Mouse (Mus musculus): ENCODE data around the gene Ppp1r26. TPM values are rescaled to one million over a fixed set of nuclear protein-coding genes. Genes with fewer than 3 reads are reported as not detected.

Gene Ppp1r26
- total and polyA plus RNA-seq, 3 experiments, result 3.1 to 5.0 (median 3.4) TPM

DNA sequence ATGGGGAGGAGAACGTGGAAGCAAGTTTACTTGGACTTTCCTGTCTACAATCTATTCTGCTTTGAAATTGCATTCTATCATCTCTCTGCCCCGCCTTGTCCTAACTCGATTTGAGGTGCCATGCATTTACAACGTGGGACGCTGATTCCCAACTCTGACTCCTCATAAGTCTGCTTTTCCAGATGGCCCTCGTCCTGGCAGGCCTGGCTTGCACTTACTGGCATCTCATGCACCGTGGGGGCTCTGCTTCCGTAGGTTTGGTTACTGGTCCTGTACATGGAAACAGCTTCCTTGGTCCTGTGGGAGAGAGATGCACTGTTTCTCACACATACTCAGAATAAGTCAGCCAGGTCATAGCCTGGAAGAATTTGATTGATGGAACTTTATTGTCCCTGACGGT, 18.3 kb downstream of the Ppp1r26 start:
- no peaks in the 10 kb centered on the region for H3K79me2 ChIP-seq (replicated peaks; ENCODE audit: control insufficient read depth, insufficient read depth, low read length)
- TF ChIP-seq POLR2A (IDR thresholded peaks at IDR 0.05; ENCODE audit: insufficient read depth, low read depth, low read length), result no peak
- TF ChIP-seq EP300 (IDR thresholded peaks at IDR 0.05; ENCODE audit: insufficient read depth, low read depth, low read length), result no peak
- TF ChIP-seq CTCF (IDR thresholded peaks at IDR 0.05), result no peak
- no peak overlapping the region for H3K27ac ChIP-seq
- no peak overlapping the region for H3K9ac ChIP-seq (ENCODE audit: low read depth, low read length)
- H3K4me1 ChIP-seq (ENCODE audit: control insufficient read depth, insufficient read depth, low read length), result peaks cover 5% of the 10 kb centered on the region
- no peaks in the 10 kb centered on the region for H3K27me3 ChIP-seq (ENCODE audit: control insufficient read depth, insufficient read depth, low read length)
- intact Hi-C loops (cut with DNase I), result no loop called here
- 81% methylated on average over 9 of the region's 9 CpGs for WGBS
- no peak overlapping the region for H3K4me3 ChIP-seq
- DNase-seq, result no peak
- no peaks in the 10 kb centered on the region for H3K36me3 ChIP-seq (ENCODE audit: control insufficient read depth, insufficient read depth, low read length)

DNA sequence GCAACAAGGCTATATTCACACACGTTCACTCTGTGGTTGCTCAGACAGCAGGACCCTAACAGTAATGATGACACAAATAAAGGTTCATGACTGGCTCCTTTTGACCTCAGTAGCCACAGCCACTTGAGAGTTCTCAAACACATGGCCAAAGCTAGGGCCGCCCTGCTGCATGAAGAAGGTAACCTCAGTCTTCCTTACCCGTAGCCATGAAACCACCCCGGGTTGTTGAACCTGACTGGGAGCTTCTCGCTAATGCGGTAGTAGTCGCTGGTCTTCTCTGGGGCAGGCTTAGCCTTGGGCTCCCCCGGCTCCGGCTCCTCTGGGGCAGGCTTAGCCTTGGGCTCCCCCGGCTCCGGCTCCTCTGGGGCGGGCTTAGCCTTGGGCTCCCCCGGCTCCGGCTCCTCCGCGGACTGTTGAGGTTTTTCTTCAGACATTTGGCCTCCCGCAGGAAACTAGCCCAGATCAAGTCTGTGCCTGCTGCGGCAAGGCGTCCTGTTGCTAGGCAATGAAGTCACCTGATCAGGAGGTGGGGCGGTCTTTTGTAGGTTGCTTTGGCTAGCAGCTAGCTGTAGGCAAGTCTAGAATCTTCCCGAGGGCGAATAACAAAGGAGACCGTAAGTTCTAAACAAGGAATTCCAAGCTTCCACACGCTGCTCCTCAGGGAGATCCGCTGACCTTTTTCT, 19.4 kb downstream of the Ppp1r26 start, which contains the start of gene 1700007K13Rik:
Gene 1700007K13Rik, minus strand, starts transcription at position 497 of the 683 bp plus-strand sequence.
- intact Hi-C loops (cut with DNase I), result no loop called here
- Histone ChIP-seq H3K4me3 (peak within 1 kb of the TSS; percentile 20; the same call in 1 of the 2 replicates), H3K36me3 (ENCODE audit: control insufficient read depth, insufficient read depth, low read length) (no peaks in the 10 kb centered on the region), H3K4me1 (ENCODE audit: control insufficient read depth, insufficient read depth, low read length) (peaks cover 5% of the 10 kb centered on the region), H3K27me3 (ENCODE audit: control insufficient read depth, insufficient read depth, low read length) (no peaks in the 10 kb centered on the region), H3K27ac (no peak within 1 kb of the TSS), H3K79me2 (replicated peaks; ENCODE audit: control insufficient read depth, insufficient read depth, low read length) (no peaks in the 10 kb centered on the region), H3K9ac (ENCODE audit: low read depth, low read length) (no peak within 1 kb of the TSS)
- no peak for TF ChIP-seq EP300 (IDR thresholded peaks at IDR 0.05; ENCODE audit: insufficient read depth, low read depth, low read length)
- TF ChIP-seq CTCF (IDR thresholded peaks at IDR 0.05), result no peak
- TF ChIP-seq POLR2A (IDR thresholded peaks at IDR 0.05; ENCODE audit: insufficient read depth, low read depth, low read length), result no peak
- peak; percentile 59 to 69 for DNase-seq
- 7% methylated on average over 25 of the region's 25 CpGs for WGBS

GRCm38 (mm10) chr2:28467860-28468485, 21.4 kb downstream of the Ppp1r26 start, which contains the start of gene Mrps2:
Mrps2 (plus strand) TSS chr2:28468066.
- peak; percentile 88 to 90 for DNase-seq
- intact Hi-C loops (cut with DNase I), result no loop called here
- Histone ChIP-seq H3K27me3 (ENCODE audit: control insufficient read depth, insufficient read depth, low read length) (no peaks in the 10 kb centered on the region), H3K4me1 (ENCODE audit: control insufficient read depth, insufficient read depth, low read length) (peaks cover 5% of the 10 kb centered on the region), H3K9ac (ENCODE audit: low read depth, low read length) (peak within 1 kb of the TSS; percentile 92), H3K36me3 (ENCODE audit: control insufficient read depth, insufficient read depth, low read length) (no peaks in the 10 kb centered on the region), H3K79me2 (replicated peaks; ENCODE audit: control insufficient read depth, insufficient read depth, low read length) (no peaks in the 10 kb centered on the region), H3K27ac (peak within 1 kb of the TSS; percentile 80), H3K4me3 (peak within 1 kb of the TSS; percentile 71)
- under 1% methylated on average over 52 of the region's 52 CpGs for WGBS
- 0 out of 2 replicates have a peak, but pooled peaks have one; percentile 52 for TF ChIP-seq EP300 (IDR thresholded peaks at IDR 0.05; ENCODE audit: insufficient read depth, low read depth, low read length)
- TF ChIP-seq POLR2A (IDR thresholded peaks at IDR 0.05; ENCODE audit: insufficient read depth, low read depth, low read length), result peak; percentile 64
- TF ChIP-seq CTCF (IDR thresholded peaks at IDR 0.05), result 0 out of 2 replicates have a peak, but pooled peaks have one; percentile 98

DNA sequence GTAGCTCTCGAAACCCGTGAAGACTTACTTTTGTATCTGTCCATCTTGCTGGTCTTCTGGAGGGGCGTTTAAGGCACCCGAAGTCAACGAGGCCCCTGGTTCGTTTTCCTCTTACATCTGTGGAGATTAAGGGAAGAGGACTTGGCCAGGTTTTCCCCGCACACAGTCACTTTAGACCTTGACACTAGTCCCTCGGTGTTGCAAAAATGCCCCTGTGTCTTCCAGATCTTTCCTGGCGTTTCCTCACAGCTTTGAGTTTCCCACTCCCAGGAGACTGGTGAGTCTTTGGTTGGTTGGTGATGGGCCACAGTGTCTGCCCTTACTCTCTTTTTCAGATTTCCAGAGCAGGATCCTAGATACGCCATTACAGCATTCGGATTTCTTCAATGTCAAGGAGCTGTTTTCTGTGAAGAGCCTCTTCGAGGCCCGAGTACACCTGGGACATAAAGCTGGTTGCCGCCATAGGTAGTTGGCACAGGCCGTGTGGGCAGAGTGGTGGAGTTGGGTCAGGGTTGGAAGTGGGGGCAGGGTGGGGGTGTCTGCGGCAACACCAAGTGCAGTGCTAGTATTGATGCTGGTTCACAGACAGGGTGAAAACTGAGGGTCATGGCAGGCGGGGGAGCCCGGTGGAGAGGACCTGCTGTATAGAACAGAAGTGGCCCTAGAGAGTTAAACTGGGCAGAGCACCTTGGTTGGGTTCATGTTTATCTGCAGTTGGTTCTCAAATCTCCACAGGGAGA, 22.1 kb downstream of the Ppp1r26 start:
- H3K27ac ChIP-seq, result peak overlapping the region; percentile 80
- 54% methylated on average over 18 of the region's 18 CpGs for WGBS
- intact Hi-C loops (cut with DNase I), result no loop called here

DNA sequence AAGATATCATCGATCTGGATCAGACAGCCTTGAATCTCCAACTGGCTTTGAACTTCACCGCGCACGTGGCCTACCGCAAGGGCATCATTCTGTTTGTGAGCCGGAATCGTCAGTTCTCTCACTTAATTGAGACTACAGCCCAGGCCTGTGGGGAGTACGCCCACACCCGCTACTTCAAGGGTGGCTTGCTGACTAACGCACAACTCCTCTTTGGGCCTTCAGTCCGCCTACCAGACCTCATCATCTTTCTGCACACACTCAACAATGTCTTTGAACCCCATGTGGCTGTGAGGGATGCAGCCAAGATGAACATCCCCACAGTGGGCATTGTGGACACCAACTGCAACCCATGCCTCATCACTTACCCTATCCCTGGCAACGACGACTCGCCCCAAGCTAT, 22.9 kb downstream of the Ppp1r26 start:
- no peak overlapping the region for H3K4me3 ChIP-seq

More for the DNA sequence above, 22.1 kb downstream of the Ppp1r26 start:
- H3K9ac ChIP-seq (ENCODE audit: low read depth, low read length), result peak overlapping the region; percentile 92
- no peaks in the 10 kb centered on the region for H3K27me3 ChIP-seq (ENCODE audit: control insufficient read depth, insufficient read depth, low read length)
- H3K4me1 ChIP-seq (ENCODE audit: control insufficient read depth, insufficient read depth, low read length), result peaks cover 5% of the 10 kb centered on the region
- H3K4me3 ChIP-seq, result peak overlapping the region; percentile 71
- H3K79me2 ChIP-seq (replicated peaks; ENCODE audit: control insufficient read depth, insufficient read depth, low read length), result no peaks in the 10 kb centered on the region
- peak in 1 of 2 experiments; percentile 16 for DNase-seq
- no peaks in the 10 kb centered on the region for H3K36me3 ChIP-seq (ENCODE audit: control insufficient read depth, insufficient read depth, low read length)
- no peak for TF ChIP-seq POLR2A (IDR thresholded peaks at IDR 0.05; ENCODE audit: insufficient read depth, low read depth, low read length)

More for the DNA sequence above, 22.9 kb downstream of the Ppp1r26 start:
- Histone ChIP-seq H3K79me2 (replicated peaks; ENCODE audit: control insufficient read depth, insufficient read depth, low read length) (no peaks in the 10 kb centered on the region), H3K36me3 (ENCODE audit: control insufficient read depth, insufficient read depth, low read length) (no peaks in the 10 kb centered on the region), H3K27ac (no peak overlapping the region), H3K27me3 (ENCODE audit: control insufficient read depth, insufficient read depth, low read length) (no peaks in the 10 kb centered on the region), H3K9ac (ENCODE audit: low read depth, low read length) (no peak overlapping the region), H3K4me1 (ENCODE audit: control insufficient read depth, insufficient read depth, low read length) (peaks cover 5% of the 10 kb centered on the region)
- intact Hi-C loops (cut with DNase I), result no loop called here
- TF ChIP-seq CTCF (IDR thresholded peaks at IDR 0.05) (no peak), EP300 (IDR thresholded peaks at IDR 0.05; ENCODE audit: insufficient read depth, low read depth, low read length) (no peak), POLR2A (IDR thresholded peaks at IDR 0.05; ENCODE audit: insufficient read depth, low read depth, low read length) (no peak)
- DNase-seq, result no peak
- WGBS, result 98% methylated on average over 14 of the region's 14 CpGs

All from heart, adult 2 months (tissue).